In the genomic region with DNA sequence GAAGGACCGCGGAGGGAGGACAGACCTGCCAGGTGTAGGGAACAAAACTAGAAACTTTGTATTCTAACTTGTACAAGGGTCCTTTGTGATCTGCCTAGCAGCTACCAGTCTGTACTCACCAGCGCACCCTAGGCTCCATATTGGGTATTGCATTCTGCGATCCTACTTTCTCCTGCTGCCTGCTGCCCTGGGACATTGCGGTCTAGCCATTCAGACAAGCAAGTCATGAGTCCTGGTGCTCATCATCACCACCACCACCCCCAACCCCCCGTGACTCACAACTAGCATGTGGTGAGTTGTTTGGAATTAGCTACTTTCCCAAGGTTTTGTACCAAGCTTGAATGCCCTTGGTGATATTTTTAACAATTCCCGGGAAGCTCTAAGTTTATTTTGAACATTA, we compare ENCODE assay signal across 9 mouse cellular contexts. TPM values are rescaled to one million over a fixed set of nuclear protein-coding genes. Genes with fewer than 3 reads are reported as not detected.
DNase-seq lines count a peak whose midpoint lies in the region; ATAC-seq and TF ChIP-seq lines count a peak whose summit lies in the region.
"Had no signal": no experiment of that assay in that cellular context is flagged by ENCODE, and none has a peak within 500 bp of the region (broad histone marks: within the 10 kb centered on the region; RNA-seq: fewer than 3 reads in every experiment).

No protein-coding gene starts in this region.

- no peak overlapping the region for H3K4me2 ChIP-seq in embryonic facial prominence, embryonic 11.5 days (ENCODE audit: low read depth, low read length)
- H3K4me2 ChIP-seq in heart, postnatal 0 days (ENCODE audit: low read depth, low read length): no peak overlapping the region; the same call in 1 of the 2 replicates

- WGBS in heart, adult 2 months: 35% methylated on average over 7 of the region's 7 CpGs
- WGBS in heart, embryonic 10.5 days: 28% methylated on average over 7 of the region's 7 CpGs
- WGBS in embryonic facial prominence, embryonic 11.5 days: 28% methylated on average over 7 of the region's 7 CpGs
- 28% methylated on average over 7 of the region's 7 CpGs for WGBS in heart, postnatal 0 days

- TF ChIP-seq EP300 in heart, adult 2 months (IDR thresholded peaks at IDR 0.05; ENCODE audit: insufficient read depth, low read depth, low read length): no peak
- no peak for TF ChIP-seq EP300 in heart, postnatal 0 days (IDR thresholded peaks at IDR 0.05; ENCODE audit: low read depth)

- intact Hi-C loops in heart, adult 2 months (cut with DNase I): no loop called here

- H3K27me3 ChIP-seq in heart, adult 2 months (ENCODE audit: control insufficient read depth, insufficient read depth, low read length): no peaks in the 10 kb centered on the region
- no peaks in the 10 kb centered on the region for H3K27me3 ChIP-seq in heart, embryonic 10.5 days (ENCODE audit: insufficient read depth, poor library complexity, severe bottlenecking)
- H3K27me3 ChIP-seq in embryonic facial prominence, embryonic 11.5 days (ENCODE audit: control insufficient read depth, insufficient read depth, low read length): no peaks in the 10 kb centered on the region
- no peaks in the 10 kb centered on the region for H3K27me3 ChIP-seq in heart, postnatal 0 days (ENCODE audit: control insufficient read depth, insufficient read depth, low read length)

- H3K4me1 ChIP-seq in heart, adult 2 months (ENCODE audit: control insufficient read depth, insufficient read depth, low read length): peaks cover 1% of the 10 kb centered on the region; the same call in 1 of the 2 replicates
- no peaks in the 10 kb centered on the region for H3K4me1 ChIP-seq in heart, embryonic 10.5 days
- H3K4me1 ChIP-seq in embryonic facial prominence, embryonic 11.5 days (ENCODE audit: control insufficient read depth, insufficient read depth, low read length): peaks cover 3% of the 10 kb centered on the region; the same call in 1 of the 2 replicates
- H3K4me1 ChIP-seq in heart, postnatal 0 days (ENCODE audit: control insufficient read depth, insufficient read depth): peaks cover 8% of the 10 kb centered on the region

- H3K27ac ChIP-seq in heart, adult 2 months: no peak overlapping the region
- H3K27ac ChIP-seq in heart, embryonic 10.5 days: no peak overlapping the region
- no peak overlapping the region for H3K27ac ChIP-seq in embryonic facial prominence, embryonic 11.5 days (replicated peaks; ENCODE audit: low read depth, low read length)
- H3K27ac ChIP-seq in heart, postnatal 0 days (ENCODE audit: low read depth): no peak overlapping the region

- H3K9ac ChIP-seq in heart, adult 2 months (ENCODE audit: low read depth, low read length): no peak overlapping the region
- no peak overlapping the region for H3K9ac ChIP-seq in embryonic facial prominence, embryonic 11.5 days (replicated peaks; ENCODE audit: low read length)
- H3K9ac ChIP-seq in heart, postnatal 0 days (replicated peaks; ENCODE audit: low read depth, low read length): no peak overlapping the region

- no peak for TF ChIP-seq POLR2A in heart, adult 2 months (IDR thresholded peaks at IDR 0.05; ENCODE audit: insufficient read depth, low read depth, low read length)

- H3K9me3 ChIP-seq in heart, embryonic 10.5 days: no peaks in the 10 kb centered on the region
- no peaks in the 10 kb centered on the region for H3K9me3 ChIP-seq in embryonic facial prominence, embryonic 11.5 days (replicated peaks; ENCODE audit: control insufficient read depth, low read length)
- H3K9me3 ChIP-seq in heart, postnatal 0 days (replicated peaks; ENCODE audit: control insufficient read depth, low read length): no peaks in the 10 kb centered on the region

- no peaks in the 10 kb centered on the region for H3K36me3 ChIP-seq in heart, adult 2 months (ENCODE audit: control insufficient read depth, insufficient read depth, low read length)
- no peaks in the 10 kb centered on the region for H3K36me3 ChIP-seq in heart, embryonic 10.5 days
- H3K36me3 ChIP-seq in embryonic facial prominence, embryonic 11.5 days (replicated peaks; ENCODE audit: control insufficient read depth, insufficient read depth, low read depth, low read length): no peaks in the 10 kb centered on the region
- H3K36me3 ChIP-seq in heart, postnatal 0 days (replicated peaks; ENCODE audit: control insufficient read depth, insufficient read depth, low read length): no peaks in the 10 kb centered on the region

- no peaks in the 10 kb centered on the region for H3K79me2 ChIP-seq in heart, adult 2 months (replicated peaks; ENCODE audit: control insufficient read depth, insufficient read depth, low read length)

- peak; percentile 87 for TF ChIP-seq CTCF in heart, adult 2 months (IDR thresholded peaks at IDR 0.05)
- TF ChIP-seq CTCF in heart, postnatal 0 days (IDR thresholded peaks at IDR 0.05; ENCODE audit: low read depth): peak; percentile 71

- no peak overlapping the region for H3K4me3 ChIP-seq in heart, adult 2 months
- no peak overlapping the region for H3K4me3 ChIP-seq in heart, embryonic 10.5 days
- H3K4me3 ChIP-seq in embryonic facial prominence, embryonic 11.5 days (ENCODE audit: low read depth, low read length): no peak overlapping the region
- no peak overlapping the region for H3K4me3 ChIP-seq in heart, postnatal 0 days (ENCODE audit: low read depth, low read length)
- H3K4me3 ChIP-seq: myocyte had no signal

- DNase-seq in heart, adult 2 months: peak; percentile 51 to 78
- DNase-seq in heart, embryonic 10.5 days (ENCODE audit: low spot score): no peak
- DNase-seq in adrenal gland, postnatal 25 days: peak; percentile 71
- peak; percentile 85 for DNase-seq in embryonic facial prominence, embryonic 11.5 days (ENCODE audit: low spot score)
- peak; percentile 77 for DNase-seq in heart, postnatal 0 days (ENCODE audit: low spot score)
- peak; percentile 31 to 39 for DNase-seq in layer of hippocampus, postnatal 14 days (ENCODE audit: low spot score in 2 of 2)
- peak; percentile 35 to 74 for DNase-seq in spleen, adult 18-20 months

- ATAC-seq in embryonic facial prominence, embryonic 11.5 days (replicated peaks; ENCODE audit: insufficient number of reproducible peaks, low FRiP score, low TSS enrichment, low read depth): peak; percentile 25; the same call in 1 of the 2 replicates
- peak; percentile 18; the same call in 1 of the 2 replicates for ATAC-seq in heart, postnatal 0 days (ENCODE audit: insufficient read depth, low read depth)
- peak; percentile 84 for ATAC-seq in megakaryocyte, adult 5-6 weeks (ENCODE audit: poor library complexity, severe bottlenecking)

RNA-seq across cellular contexts. Expression of a gene that starts 17.8 kb away (rescaled TPM):
- total RNA-seq in heart, adult 2 months (2021): 10 to 100 TPM; 11.9 to 13.7 TPM
- polyA plus RNA-seq in heart, adult 2 months (2012; rRNA removed): 23.5 and 24.5 TPM in 2 replicates
- polyA plus RNA-seq in heart, embryonic 10.5 days (2016; fragmentation: Nextera tagmentation; extraction: Ambion mirVana): 8.0 and 8.8 TPM in 2 replicates
- 1.8 and 2.6 TPM in 2 replicates for total RNA-seq in adrenal gland, postnatal 25 days (2021)
- 25.5 and 32.8 TPM in 2 replicates for polyA plus RNA-seq in embryonic facial prominence, embryonic 11.5 days (2014; fragmentation: Nextera tagmentation; extraction: Ambion mirVana)
- total RNA-seq in heart, postnatal 0 days (2014; rRNA removed; ENCODE audit: low replicate concordance): 51.0 and 59.2 TPM in 2 replicates
- polyA plus RNA-seq in heart, postnatal 0 days (2015; fragmentation: Nextera tagmentation; extraction: Ambion mirVana): 18.3 and 18.9 TPM in 2 replicates
- total RNA-seq in layer of hippocampus, postnatal 14 days (2021): 1 to 10 TPM; 5.8 to 5.9 TPM
- total RNA-seq in megakaryocyte, adult 5-6 weeks (2015): not detected in 2 replicates
- not detected in 2 replicates for total RNA-seq in megakaryocyte, adult 5-6 weeks (2017)

Comparison
In these comparisons a context has a peak if more than half of its experiments do, and no peak if none do; other contexts are left out.
1. ATAC-seq: peak in every context shown above with its lines; median percentile 84 in megakaryocyte, adult 5-6 weeks; 25 in embryonic facial prominence, embryonic 11.5 days; 18 in heart, postnatal 0 days.